Mouse (Mus musculus) stomach, embryonic 16.5 days (tissue): ENCODE results near the gene Olfr873. TPM values are rescaled to one million over a fixed set of nuclear protein-coding genes. Genes with fewer than 3 reads are reported as not detected.
"Not testable (repeated sequence)": the region's sequence is repeated elsewhere in the genome, so short reads cannot be mapped to it uniquely, and the experiment has no call there.

Source experiments
- ATAC-seq: fragments of 200-750 bp; cut with Nextera tagmentation; 2 replicates; pipeline ENCODE4 v1.8.0; 2017; ENCODE audit warnings: moderate number of reproducible peaks, moderate TSS enrichment; ENCODE audit not compliant: insufficient read depth, low FRiP score
- H3K27ac ChIP-seq: fragments of 300-500 bp; sonication (generic); 2 replicates; pipeline ENCODE4 v1.5.1; 2014; ENCODE audit warnings: low read length
- H3K27me3 ChIP-seq: fragments of 300-500 bp; sonication (generic); 2 replicates; pipeline ENCODE4 v1.6.1; 2014; ENCODE audit warnings: low read length, control low read depth, mixed read lengths; ENCODE audit not compliant: control insufficient read depth, insufficient read depth
- H3K36me3 ChIP-seq: fragments of 300-500 bp; sonication (generic); 2 replicates; pipeline ENCODE4 v1.6.1; 2014; ENCODE audit warnings: low read length; ENCODE audit not compliant: control insufficient read depth, insufficient read depth
- H3K4me1 ChIP-seq: fragments of 300-500 bp; sonication (generic); 2 replicates; pipeline ENCODE4 v1.6.1; 2014; ENCODE audit warnings: low read length, control low read depth, mixed read lengths; ENCODE audit not compliant: control insufficient read depth, insufficient read depth
- H3K4me2 ChIP-seq: fragments of 300-500 bp; sonication (generic); 2 replicates; pipeline ENCODE4 v1.6.1; 2014; ENCODE audit warnings: low read depth, low read length, mixed read lengths
- H3K4me3 ChIP-seq: fragments of 300-500 bp; sonication (generic); replicated peaks from 2 replicates; pipeline ENCODE4 v1.5.1; 2014; ENCODE audit warnings: mild to moderate bottlenecking, low read length
- H3K9ac ChIP-seq: fragments of 300-500 bp; sonication (generic); 2 replicates; pipeline ENCODE4 v1.6.1; 2014; ENCODE audit warnings: low read length
- H3K9me3 ChIP-seq: fragments of 300-500 bp; sonication (generic); replicated peaks from 2 replicates; pipeline ENCODE4 v1.6.1; 2016; ENCODE audit warnings: low read length, control low read depth; ENCODE audit not compliant: control insufficient read depth
- WGBS: fragments of 180-500 bp; shearing (Covaris S2); extraction: QIAGEN DNeasy Blood & Tissue Kit; methylation state at CpG from one replicate; pipeline ENCODE4 v1.1.7; 2014; 5-methylcytosine and 5-hydroxymethylcytosine counted together
- polyA plus RNA-seq: library from polyadenylated mRNA; unstranded; fragments of >200 nt; fragmentation: Nextera tagmentation; extraction: Ambion mirVana; gene quantifications from 2 replicates; pipeline ENCODE4 v1.2.1, GENCODE M21; 2015

Olfr873 gene
- polyA plus RNA-seq: not detected in 2 replicates

DNA sequence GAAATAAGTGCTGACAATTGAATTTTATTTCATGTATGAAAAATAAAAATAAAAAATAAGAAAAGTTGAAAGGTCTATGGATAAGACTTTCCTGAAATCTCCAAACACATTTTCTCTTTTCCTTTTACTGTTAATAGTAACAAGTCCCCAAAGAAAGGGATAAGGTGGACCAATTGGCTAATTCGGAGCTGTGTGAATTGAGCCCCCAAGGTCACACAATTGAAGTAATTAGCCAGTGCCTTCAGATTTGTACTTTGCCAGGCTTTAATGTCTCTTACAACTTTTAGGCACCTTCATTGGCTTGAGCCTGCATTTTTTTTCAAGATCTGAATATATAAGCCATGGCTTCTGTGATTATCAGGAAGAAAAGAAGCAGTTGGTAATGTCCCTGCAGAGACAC is at the start of gene Olfr873:
Gene Olfr873, plus strand, starts transcription at position 301 of the 400 bp plus-strand sequence.
- no peak within 1 kb of the TSS for H3K27ac ChIP-seq
- H3K4me3 ChIP-seq: no peak within 1 kb of the TSS
- 84% methylated on average over 1 of the region's 1 CpGs for WGBS
- ATAC-seq: no peak
- no peaks in the 10 kb centered on the region for H3K4me1 ChIP-seq
- H3K4me2 ChIP-seq: no peak within 1 kb of the TSS
- no peak within 1 kb of the TSS for H3K9ac ChIP-seq
- no peaks in the 10 kb centered on the region for H3K9me3 ChIP-seq
- no peaks in the 10 kb centered on the region for H3K27me3 ChIP-seq
- H3K36me3 ChIP-seq: no peaks in the 10 kb centered on the region

- Histone ChIP-seq H3K36me3 (no peaks in the 10 kb centered on the region), H3K4me3 (no peak within 1 kb of the TSS), H3K4me1 (no peaks in the 10 kb centered on the region), H3K4me2 (no peak within 1 kb of the TSS), H3K9me3 (no peaks in the 10 kb centered on the region), H3K9ac (no peak within 1 kb of the TSS), H3K27me3 (no peaks in the 10 kb centered on the region), H3K27ac (no peak within 1 kb of the TSS)
- WGBS: 78% methylated on average over 1 of the region's 1 CpGs
- no peak for ATAC-seq
These were observed 16.3 kb upstream of the Olfr873 start, which contains the start of gene Olfr39 for GRCm38 (mm10) chr9:20282051-20282450. Gene Olfr39 (plus strand): TSS chr9:20282351.

DNA sequence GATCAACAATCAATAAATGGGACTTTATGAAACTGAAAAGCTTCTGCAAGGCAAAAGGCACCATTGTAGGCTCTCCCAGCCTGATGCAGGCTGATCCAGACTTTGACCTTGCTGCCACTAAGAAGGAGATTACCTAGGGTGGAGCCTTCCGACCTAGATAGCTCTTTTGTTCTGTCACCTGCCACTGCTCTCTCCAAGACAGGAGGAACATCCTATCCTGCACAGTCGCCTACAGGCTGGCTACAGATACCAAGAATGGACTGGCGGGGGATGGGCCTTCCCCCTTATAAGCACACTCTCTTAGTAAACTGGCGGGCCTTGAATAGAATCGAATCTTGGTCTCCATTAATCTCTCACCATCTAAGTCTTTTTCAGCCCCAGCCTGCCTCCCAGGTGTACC is 2.8 kb upstream of the Olfr873 start:
- not testable (repeated sequence) for H3K4me1 ChIP-seq, H3K36me3 ChIP-seq, H3K9ac ChIP-seq, H3K4me3 ChIP-seq, H3K4me2 ChIP-seq, H3K9me3 ChIP-seq, H3K27ac ChIP-seq, H3K27me3 ChIP-seq, ATAC-seq
- 73% methylated on average over 5 of the region's 5 CpGs for WGBS

GRCm38 (mm10) chr9:20335994-20336393 is 37.7 kb downstream of the Olfr873 start, which contains the start of gene Olfr18:
Gene Olfr18 (minus strand): TSS chr9:20336094.
- Histone ChIP-seq H3K4me2 (no peak within 1 kb of the TSS), H3K27me3 (no peaks in the 10 kb centered on the region), H3K4me3 (no peak within 1 kb of the TSS), H3K9me3 (no peaks in the 10 kb centered on the region), H3K27ac (no peak within 1 kb of the TSS), H3K36me3 (no peaks in the 10 kb centered on the region), H3K4me1 (no peaks in the 10 kb centered on the region), H3K9ac (no peak within 1 kb of the TSS)
- no peak for ATAC-seq

DNA sequence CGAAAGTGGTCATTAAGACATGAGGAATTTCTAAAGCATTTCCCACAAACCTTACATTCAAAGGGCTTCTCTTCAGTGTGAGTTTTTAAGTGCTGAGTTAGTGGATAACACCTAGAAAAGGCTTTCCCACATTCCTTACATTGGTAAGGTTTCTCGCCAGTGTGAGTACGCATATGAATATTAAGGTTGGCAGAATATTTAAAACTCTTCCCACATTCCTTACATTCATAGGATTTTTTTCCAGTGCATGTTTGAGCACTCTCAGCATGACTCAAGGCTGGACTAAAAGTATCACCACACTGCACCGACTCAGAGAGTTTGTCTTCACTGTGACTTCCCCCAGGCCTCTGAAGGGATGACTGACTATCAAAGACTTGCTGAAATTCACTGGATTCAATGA is 50.2 kb downstream of the Olfr873 start:
- Histone ChIP-seq H3K9ac (no peak overlapping the region), H3K4me2 (no peak overlapping the region), H3K36me3 (peaks cover 25% of the 10 kb centered on the region), H3K27ac (no peak overlapping the region), H3K4me1 (no peaks in the 10 kb centered on the region), H3K27me3 (no peaks in the 10 kb centered on the region), H3K4me3 (no peak overlapping the region), H3K9me3 (no peaks in the 10 kb centered on the region)
- ATAC-seq: no peak
- WGBS: 79% methylated on average over 4 of the region's 4 CpGs

Other genes with a start within 250 kb of the Olfr873 start
- not detected in 2 replicates for gene Olfr867, start 241.0 kb upstream of the Olfr873 start, polyA plus RNA-seq
- gene Olfr868, start 199.9 kb upstream of the Olfr873 start, polyA plus RNA-seq: not detected in 2 replicates
- not detected in 2 replicates for gene Olfr869, start 169.5 kb upstream of the Olfr873 start, polyA plus RNA-seq
- not detected in 2 replicates for gene Olfr870, start 124.5 kb upstream of the Olfr873 start, polyA plus RNA-seq
- gene Olfr871, start 86.3 kb upstream of the Olfr873 start, polyA plus RNA-seq: not detected in 2 replicates
- gene Olfr872, start 61.4 kb upstream of the Olfr873 start, polyA plus RNA-seq: not detected in 2 replicates
- not detected in 2 replicates for gene Olfr39, start 16.2 kb upstream of the Olfr873 start, polyA plus RNA-seq
- not detected in 2 replicates for gene Olfr18, start 37.6 kb downstream of the Olfr873 start, polyA plus RNA-seq
- gene Zfp560, start 86.6 kb downstream of the Olfr873 start, polyA plus RNA-seq: 26.0 and 33.0 TPM in 2 replicates
- 15.4 and 18.7 TPM in 2 replicates for gene Zfp26, start 161.6 kb downstream of the Olfr873 start, polyA plus RNA-seq
- 18.6 and 18.8 TPM in 2 replicates for gene Zfp426, start 194.2 kb downstream of the Olfr873 start, polyA plus RNA-seq
- gene Zfp266, start 222.9 kb downstream of the Olfr873 start, polyA plus RNA-seq: 86.8 and 88.6 TPM in 2 replicates